Comparison of ENCODE assay signal across 26 mouse cellular contexts in the genomic region with DNA sequence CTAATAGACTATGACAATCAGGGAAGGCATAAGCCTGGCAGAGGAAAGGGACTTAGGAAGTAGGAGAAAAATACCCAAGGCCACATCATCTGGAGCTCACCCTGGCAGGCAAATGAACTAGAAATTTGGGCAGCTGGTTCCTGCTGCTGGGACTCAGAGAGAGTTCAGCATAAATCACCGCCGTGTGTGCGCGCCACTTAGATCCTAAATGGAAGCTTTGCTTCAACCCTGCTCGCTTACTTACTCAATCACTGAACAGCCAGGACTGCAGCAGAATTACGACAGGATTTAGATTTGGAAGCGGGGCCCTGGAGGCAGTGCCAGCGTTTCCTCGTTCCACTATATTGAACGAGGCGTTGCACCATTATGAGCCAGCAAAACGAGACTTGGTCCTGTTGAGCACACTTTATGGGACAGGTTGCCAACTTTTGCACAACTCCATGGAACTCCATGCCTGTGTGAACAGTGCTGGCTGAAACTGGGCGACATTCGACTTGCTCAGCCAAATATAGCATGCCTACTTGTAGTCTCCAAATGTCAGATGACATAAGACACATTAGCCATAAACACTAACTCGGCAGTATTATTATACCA.
DNase-seq lines count a peak whose midpoint lies in the region; ATAC-seq lines count a peak whose summit lies in the region.
"Had no signal": no experiment of that assay in that cellular context is flagged by ENCODE, and none has a peak within 500 bp of the region (broad histone marks: within the 10 kb centered on the region; RNA-seq: fewer than 3 reads in every experiment).

No protein-coding gene starts in this region.

- no peak overlapping the region for H3K4me3 ChIP-seq in heart, embryonic 11.5 days (ENCODE audit: low read depth, low read length)
- H3K4me3 ChIP-seq: embryonic facial prominence, embryonic 10.5 days; forebrain, embryonic 10.5 days; heart, embryonic 15.5 days; hindbrain, embryonic 13.5 days; limb, embryonic 13.5 days; liver, embryonic 13.5 days; lung, embryonic 15.5 days; megakaryocyte, embryonic 14.5 days; midbrain, embryonic 13.5 days; stomach, embryonic 15.5 days had no signal

- no peak for ATAC-seq in heart, embryonic 11.5 days (replicated peaks; ENCODE audit: insufficient number of reproducible peaks, low FRiP score, low TSS enrichment)
- ATAC-seq: midbrain, embryonic 13.5 days had no signal

- H3K4me2 ChIP-seq in heart, embryonic 11.5 days, result no peak overlapping the region
- H3K4me2 ChIP-seq: heart, embryonic 15.5 days; hindbrain, embryonic 13.5 days; limb, embryonic 13.5 days; liver, embryonic 13.5 days; lung, embryonic 15.5 days; midbrain, embryonic 13.5 days; stomach, embryonic 15.5 days had no signal

- no peak overlapping the region for H3K27ac ChIP-seq in heart, embryonic 11.5 days (ENCODE audit: low read depth, low read length)
- H3K27ac ChIP-seq: embryonic facial prominence, embryonic 10.5 days; forebrain, embryonic 10.5 days; heart, embryonic 15.5 days; hindbrain, embryonic 13.5 days; limb, embryonic 13.5 days; liver, embryonic 13.5 days; lung, embryonic 15.5 days; midbrain, embryonic 13.5 days; stomach, embryonic 15.5 days had no signal

- H3K9ac ChIP-seq in heart, embryonic 11.5 days (ENCODE audit: low read depth, low read length), result no peak overlapping the region
- H3K9ac ChIP-seq: heart, embryonic 15.5 days; hindbrain, embryonic 13.5 days; limb, embryonic 13.5 days; liver, embryonic 13.5 days; lung, embryonic 15.5 days; midbrain, embryonic 13.5 days; stomach, embryonic 15.5 days had no signal

- peak; percentile 22 for DNase-seq in adrenal gland, adult 2 months
- no peak for DNase-seq in adrenal gland, adult 18-20 months (ENCODE audit: low spot score in 2 of 2)
- DNase-seq in heart, adult 11 months, result peak; percentile 82
- DNase-seq in lung, postnatal 10 days, result peak; percentile 27
- no peak for DNase-seq in lung, postnatal 36 days
- DNase-seq in lung, postnatal 14 days, result peak; percentile 1
- no peak for DNase-seq in natural killer cell, adult 2 months (ENCODE audit: low spot score in 2 of 2)
- DNase-seq: cerebellum, adult 9-10 months; gastrocnemius, postnatal 10 days; heart, postnatal 36 days; kidney, adult 8-10 months; kidney, postnatal 14 days; liver, embryonic 13.5 days; retina, postnatal 1 day; right cerebral cortex, postnatal 4 days; thymus, postnatal 36 days had no signal

- H3K36me3 ChIP-seq in heart, embryonic 11.5 days (ENCODE audit: control insufficient read depth, insufficient read depth, low read length), result no peaks in the 10 kb centered on the region
- H3K36me3 ChIP-seq: embryonic facial prominence, embryonic 10.5 days; forebrain, embryonic 10.5 days; heart, embryonic 15.5 days; hindbrain, embryonic 13.5 days; limb, embryonic 13.5 days; liver, embryonic 13.5 days; lung, embryonic 15.5 days; midbrain, embryonic 13.5 days; stomach, embryonic 15.5 days had no signal

- no peaks in the 10 kb centered on the region for H3K4me1 ChIP-seq in heart, embryonic 11.5 days (ENCODE audit: control insufficient read depth, insufficient read depth, low read length)
- H3K4me1 ChIP-seq: embryonic facial prominence, embryonic 10.5 days; limb, embryonic 13.5 days; liver, embryonic 13.5 days; lung, embryonic 15.5 days; megakaryocyte, embryonic 14.5 days; stomach, embryonic 15.5 days had no signal

- WGBS in heart, embryonic 11.5 days (ENCODE audit: insufficient replicate concordance), result 85% methylated on average over 15 of the region's 15 CpGs

- H3K27me3 ChIP-seq in heart, embryonic 11.5 days (ENCODE audit: control insufficient read depth, insufficient read depth, low read length), result no peaks in the 10 kb centered on the region
- H3K27me3 ChIP-seq: heart, embryonic 15.5 days; limb, embryonic 13.5 days; liver, embryonic 13.5 days; lung, embryonic 15.5 days; megakaryocyte, embryonic 14.5 days; midbrain, embryonic 13.5 days; stomach, embryonic 15.5 days had no signal

- no peaks in the 10 kb centered on the region for H3K9me3 ChIP-seq in heart, embryonic 11.5 days (replicated peaks; ENCODE audit: control insufficient read depth, low read length)
- H3K9me3 ChIP-seq: embryonic facial prominence, embryonic 10.5 days; forebrain, embryonic 10.5 days; heart, embryonic 15.5 days; hindbrain, embryonic 13.5 days; limb, embryonic 13.5 days; lung, embryonic 15.5 days; midbrain, embryonic 13.5 days; stomach, embryonic 15.5 days had no signal

Comparison
In these comparisons a context has a peak if more than half of its experiments do, and no peak if none do; other contexts are left out.
1. DNase-seq: peak in adrenal gland, adult 2 months (single experiment), heart, adult 11 months (single experiment), lung, postnatal 10 days (single experiment) and lung, postnatal 14 days (single experiment); none in adrenal gland, adult 18-20 months (0 of 2), lung, postnatal 36 days (single experiment) and natural killer cell, adult 2 months (0 of 2).